Mouse (Mus musculus): ENCODE results near the gene Spryd4. TPM values are rescaled to one million over a fixed set of nuclear protein-coding genes. Genes with fewer than 3 reads are reported as not detected.
"Not testable (repeated sequence)": the region's sequence is repeated elsewhere in the genome, so short reads cannot be mapped to it uniquely, and the experiment has no call there.

Spryd4 gene
- polyA plus RNA-seq, 1 experiment from 2014 or later: 16.8 TPM

DNA sequence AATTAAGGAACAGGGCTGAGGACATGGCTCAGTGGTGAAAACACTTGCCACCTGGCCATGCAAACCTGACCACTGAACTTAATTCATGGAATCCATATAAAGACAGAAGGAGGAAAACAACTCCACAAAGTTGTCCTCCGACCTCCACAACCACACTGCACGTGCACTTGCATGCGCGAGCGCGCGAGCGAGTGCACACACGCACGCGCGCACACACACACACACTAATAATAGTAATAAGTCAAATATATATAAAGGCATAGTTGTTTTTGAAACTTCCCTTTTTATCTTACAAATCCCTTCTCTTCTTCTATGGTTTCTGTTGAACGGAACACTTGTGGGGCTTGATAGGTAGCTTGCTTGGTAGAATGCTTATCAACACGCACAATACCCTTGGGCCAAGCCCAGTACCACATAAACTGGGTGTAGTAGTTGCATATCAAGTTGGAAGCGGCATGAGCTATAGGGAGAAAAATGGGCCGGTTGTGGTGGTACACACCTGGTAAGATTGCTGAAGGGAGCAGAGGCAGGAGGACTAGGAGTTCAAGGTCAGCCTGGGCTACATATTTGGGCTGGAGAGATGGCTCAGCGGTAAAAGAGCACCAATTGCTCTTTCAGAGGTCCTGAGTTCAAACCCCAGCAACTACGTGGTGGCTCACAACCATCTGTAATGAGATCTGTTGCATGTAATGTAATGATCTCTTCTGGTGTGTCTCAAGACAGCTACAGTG lies 6.9 kb upstream of the Spryd4 start:
- Histone ChIP-seq H3K36me3 (ENCODE audit: control insufficient read depth, insufficient read depth, low read length) (no peaks in the 10 kb centered on the region), H3K4me3 (replicated peaks; ENCODE audit: low read depth, low read length) (no peak overlapping the region), H3K9me3 (ENCODE audit: control insufficient read depth, low read length) (no peaks in the 10 kb centered on the region), H3K27me3 (ENCODE audit: control insufficient read depth, insufficient read depth, low read length) (no peaks in the 10 kb centered on the region), H3K4me2 (ENCODE audit: low read length) (no peak overlapping the region), H3K27ac (replicated peaks; ENCODE audit: low read depth, low read length) (no peak overlapping the region), H3K4me1 (ENCODE audit: control insufficient read depth, insufficient read depth, low read length) (no peaks in the 10 kb centered on the region), H3K9ac (replicated peaks; ENCODE audit: low read length) (no peak overlapping the region)
- WGBS: 94% methylated on average over 18 of the region's 18 CpGs
- no peak for ATAC-seq (ENCODE audit: low FRiP score, low TSS enrichment)
- no peak for DNase-seq

DNA sequence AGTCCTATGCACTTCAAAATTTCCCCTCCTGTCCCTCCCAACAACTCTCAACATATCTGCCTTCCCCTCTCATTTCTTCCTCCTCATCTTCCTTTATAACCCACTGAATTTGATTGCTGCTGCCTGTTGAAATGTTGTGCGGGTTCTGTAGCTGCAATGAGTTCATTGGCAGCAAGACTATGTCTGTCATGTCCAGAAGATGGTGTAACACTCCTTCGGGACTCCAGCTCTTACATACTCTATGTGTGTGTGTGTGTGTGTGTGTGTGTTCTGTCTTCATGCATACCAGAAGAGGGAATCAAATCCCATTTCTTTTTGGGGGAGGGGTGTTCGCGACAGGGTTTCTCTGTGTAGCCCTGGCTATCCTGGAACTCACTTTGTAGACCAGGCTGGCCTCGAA lies 3.4 kb upstream of the Spryd4 start:
- no peak overlapping the region for H3K27ac ChIP-seq (replicated peaks; ENCODE audit: low read depth, low read length)
- 90% methylated on average over 5 of the region's 5 CpGs for WGBS
- H3K4me3 ChIP-seq (replicated peaks; ENCODE audit: low read depth, low read length): no peak overlapping the region
- H3K9me3 ChIP-seq (ENCODE audit: control insufficient read depth, low read length): no peaks in the 10 kb centered on the region
- DNase-seq (no peak), ATAC-seq (ENCODE audit: low FRiP score, low TSS enrichment) (no peak)
- no peaks in the 10 kb centered on the region for H3K36me3 ChIP-seq (ENCODE audit: control insufficient read depth, insufficient read depth, low read length)
- peaks cover 5% of the 10 kb centered on the region for H3K4me1 ChIP-seq (ENCODE audit: control insufficient read depth, insufficient read depth, low read length)
- H3K9ac ChIP-seq (replicated peaks; ENCODE audit: low read length): no peak overlapping the region
- H3K27me3 ChIP-seq (ENCODE audit: control insufficient read depth, insufficient read depth, low read length): no peaks in the 10 kb centered on the region
- no peak overlapping the region for H3K4me2 ChIP-seq (ENCODE audit: low read length)

DNA sequence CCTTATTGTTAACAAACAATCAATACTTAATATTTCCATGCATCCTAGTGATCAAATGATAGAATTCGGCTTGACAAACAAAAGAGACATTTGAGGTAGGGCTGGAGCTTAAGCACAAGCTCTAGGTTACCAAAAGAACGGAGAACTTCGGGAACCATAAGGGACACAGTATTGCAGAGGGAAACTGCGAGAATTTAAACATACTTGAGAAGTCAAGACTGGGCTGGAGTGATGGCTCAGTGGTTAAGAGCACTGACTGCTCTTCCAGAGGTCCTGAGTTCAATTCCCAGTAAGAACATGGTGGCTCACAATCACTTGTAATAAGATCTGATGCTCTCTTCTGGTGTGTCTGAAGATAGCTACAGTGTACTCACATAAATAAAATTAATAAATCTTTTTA lies 2.5 kb upstream of the Spryd4 start:
- not testable (repeated sequence) for H3K9ac ChIP-seq (replicated peaks; ENCODE audit: low read length); H3K4me2 ChIP-seq (ENCODE audit: low read length); H3K9me3 ChIP-seq (ENCODE audit: control insufficient read depth, low read length); H3K36me3 ChIP-seq (ENCODE audit: control insufficient read depth, insufficient read depth, low read length); DNase-seq; ATAC-seq (ENCODE audit: low FRiP score, low TSS enrichment); H3K27me3 ChIP-seq (ENCODE audit: control insufficient read depth, insufficient read depth, low read length); H3K4me1 ChIP-seq (ENCODE audit: control insufficient read depth, insufficient read depth, low read length); H3K4me3 ChIP-seq (replicated peaks; ENCODE audit: low read depth, low read length); H3K27ac ChIP-seq (replicated peaks; ENCODE audit: low read depth, low read length)
- 91% methylated on average over 4 of the region's 4 CpGs for WGBS

DNA sequence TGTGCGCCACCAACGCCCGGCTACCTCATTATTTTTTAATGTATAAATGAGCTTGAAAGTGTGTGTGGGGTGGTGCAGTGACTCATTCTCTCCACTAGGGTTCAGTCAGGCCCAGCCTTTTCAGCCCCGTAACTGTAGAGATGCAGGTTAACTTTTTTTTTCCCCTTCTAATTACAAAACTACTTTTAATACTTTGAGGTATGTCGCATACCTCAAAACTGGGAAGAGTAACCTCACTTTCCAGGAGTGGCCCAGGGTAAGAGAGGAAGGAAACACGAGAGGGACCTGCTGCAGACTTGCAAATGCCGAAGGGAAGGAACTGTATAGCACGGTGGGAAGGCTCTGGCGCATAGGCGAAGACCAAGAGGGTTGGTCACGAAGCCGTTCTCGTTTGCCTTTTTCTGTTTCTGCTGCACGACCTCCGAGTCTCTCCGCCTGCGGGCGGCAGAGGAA lies 1.3 kb upstream of the Spryd4 start:
- Histone ChIP-seq H3K4me3 (replicated peaks; ENCODE audit: low read depth, low read length) (0 out of 2 replicates have a peak overlapping the region, but pooled peaks have one; percentile 6), H3K9ac (replicated peaks; ENCODE audit: low read length) (0 out of 2 replicates have a peak overlapping the region, but pooled peaks have one; percentile 24), H3K36me3 (ENCODE audit: control insufficient read depth, insufficient read depth, low read length) (no peaks in the 10 kb centered on the region), H3K9me3 (ENCODE audit: control insufficient read depth, low read length) (no peaks in the 10 kb centered on the region), H3K4me1 (ENCODE audit: control insufficient read depth, insufficient read depth, low read length) (peaks cover 5% of the 10 kb centered on the region), H3K4me2 (ENCODE audit: low read length) (peak overlapping the region; percentile 45), H3K27ac (replicated peaks; ENCODE audit: low read depth, low read length) (no peak overlapping the region), H3K27me3 (ENCODE audit: control insufficient read depth, insufficient read depth, low read length) (no peaks in the 10 kb centered on the region)
- ATAC-seq (ENCODE audit: low FRiP score, low TSS enrichment): no peak
- peak; percentile 77 for DNase-seq
- under 1% methylated on average over 18 of the region's 18 CpGs for WGBS

DNA sequence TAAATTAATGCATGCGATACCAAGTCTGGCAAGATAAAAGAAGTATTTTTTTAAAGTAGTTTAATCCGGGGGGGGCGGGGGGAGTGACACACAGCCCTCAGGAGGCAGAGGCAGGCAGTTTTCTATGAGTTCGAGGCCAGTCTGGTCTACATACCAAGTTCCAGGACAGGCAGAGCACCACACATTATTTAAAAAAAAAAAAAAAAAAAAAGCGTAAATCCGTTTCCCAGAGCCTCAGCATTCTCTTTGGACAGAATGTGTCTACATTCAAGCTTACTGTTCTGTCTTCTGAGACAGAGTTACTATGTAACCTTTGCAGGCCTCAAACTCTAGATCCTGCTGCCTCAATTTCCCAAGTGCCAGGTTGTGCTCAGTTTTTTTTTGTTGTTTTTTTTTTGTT lies 541 bp upstream of the Spryd4 start:
- peak overlapping the region; percentile 47 for H3K4me3 ChIP-seq (replicated peaks; ENCODE audit: low read depth, low read length)
- 0 out of 2 replicates have a peak overlapping the region, but pooled peaks have one; percentile 42 for H3K27ac ChIP-seq (replicated peaks; ENCODE audit: low read depth, low read length)
- no peaks in the 10 kb centered on the region for H3K36me3 ChIP-seq (ENCODE audit: control insufficient read depth, insufficient read depth, low read length)
- peak; percentile 4 for DNase-seq
- peaks cover 5% of the 10 kb centered on the region for H3K4me1 ChIP-seq (ENCODE audit: control insufficient read depth, insufficient read depth, low read length)
- no peaks in the 10 kb centered on the region for H3K27me3 ChIP-seq (ENCODE audit: control insufficient read depth, insufficient read depth, low read length)
- ATAC-seq (ENCODE audit: low FRiP score, low TSS enrichment): 0 out of 2 replicates have a peak, but pooled peaks have one; percentile 6
- peak overlapping the region; percentile 81 for H3K4me2 ChIP-seq (ENCODE audit: low read length)
- WGBS: 52% methylated on average over 6 of the region's 6 CpGs
- peak overlapping the region; percentile 53; the same call in 1 of the 2 replicates for H3K9ac ChIP-seq (replicated peaks; ENCODE audit: low read length)
- no peaks in the 10 kb centered on the region for H3K9me3 ChIP-seq (ENCODE audit: control insufficient read depth, low read length)

DNA sequence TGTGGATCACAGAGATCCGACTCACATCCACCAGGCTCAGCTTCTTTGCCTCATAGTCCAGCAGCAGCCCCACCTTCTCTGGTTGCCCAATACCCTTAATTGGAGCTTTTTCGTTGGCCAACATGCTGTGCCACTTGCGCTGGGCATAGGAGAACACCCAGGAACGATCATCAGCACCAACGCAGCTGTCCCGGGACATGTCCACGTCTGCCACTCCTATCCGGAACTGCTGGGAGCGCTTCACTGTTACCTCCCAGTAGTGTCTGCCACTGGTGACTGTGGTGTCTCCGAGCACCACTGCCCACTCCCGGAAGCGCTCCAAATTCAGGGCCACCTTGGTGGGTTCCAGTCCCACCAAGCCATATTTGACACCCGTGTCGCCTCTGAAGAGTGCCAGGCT lies 653 bp downstream of the Spryd4 start:
- H3K36me3 ChIP-seq (ENCODE audit: control insufficient read depth, insufficient read depth, low read length): no peaks in the 10 kb centered on the region
- H3K27me3 ChIP-seq (ENCODE audit: control insufficient read depth, insufficient read depth, low read length): no peaks in the 10 kb centered on the region
- DNase-seq: no peak
- peak overlapping the region; percentile 53 for H3K9ac ChIP-seq (replicated peaks; ENCODE audit: low read length)
- peak overlapping the region; percentile 81 for H3K4me2 ChIP-seq (ENCODE audit: low read length)
- peak; percentile 34; the same call in 1 of the 2 replicates for ATAC-seq (ENCODE audit: low FRiP score, low TSS enrichment)
- peaks cover 5% of the 10 kb centered on the region for H3K4me1 ChIP-seq (ENCODE audit: control insufficient read depth, insufficient read depth, low read length)
- 30% methylated on average over 14 of the region's 14 CpGs for WGBS
- no peak overlapping the region for H3K27ac ChIP-seq (replicated peaks; ENCODE audit: low read depth, low read length)
- peak overlapping the region; percentile 47 for H3K4me3 ChIP-seq (replicated peaks; ENCODE audit: low read depth, low read length)
- no peaks in the 10 kb centered on the region for H3K9me3 ChIP-seq (ENCODE audit: control insufficient read depth, low read length)

DNA sequence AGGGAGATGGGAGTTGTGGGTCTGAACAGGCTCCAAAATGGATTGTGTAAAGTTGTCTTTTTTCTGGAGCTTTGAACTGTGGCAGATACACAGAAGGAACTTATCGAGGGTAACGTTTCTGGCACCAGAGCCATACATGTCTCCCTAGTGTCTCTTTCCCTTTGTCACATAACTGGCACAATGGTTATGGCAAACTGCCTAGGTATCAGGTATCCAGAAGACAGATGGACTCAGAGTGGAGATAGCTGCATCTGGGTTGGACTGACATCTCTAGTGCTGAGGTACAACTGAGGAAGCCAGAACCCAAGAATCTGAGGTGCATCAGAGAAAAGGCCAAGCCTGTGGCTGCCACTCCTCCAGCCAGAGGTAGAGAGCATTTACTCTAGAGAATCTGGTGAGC lies 1.5 kb downstream of the Spryd4 start:
- 97% methylated on average over 2 of the region's 2 CpGs for WGBS
- H3K4me3 ChIP-seq (replicated peaks; ENCODE audit: low read depth, low read length): no peak overlapping the region
- H3K9me3 ChIP-seq (ENCODE audit: control insufficient read depth, low read length): no peaks in the 10 kb centered on the region
- H3K27ac ChIP-seq (replicated peaks; ENCODE audit: low read depth, low read length): no peak overlapping the region
- DNase-seq (no peak), ATAC-seq (ENCODE audit: low FRiP score, low TSS enrichment) (no peak)
- H3K27me3 ChIP-seq (ENCODE audit: control insufficient read depth, insufficient read depth, low read length): no peaks in the 10 kb centered on the region
- H3K9ac ChIP-seq (replicated peaks; ENCODE audit: low read length): no peak overlapping the region
- H3K36me3 ChIP-seq (ENCODE audit: control insufficient read depth, insufficient read depth, low read length): no peaks in the 10 kb centered on the region
- H3K4me2 ChIP-seq (ENCODE audit: low read length): no peak overlapping the region; the same call in 1 of the 2 replicates
- H3K4me1 ChIP-seq (ENCODE audit: control insufficient read depth, insufficient read depth, low read length): peaks cover 5% of the 10 kb centered on the region

DNA sequence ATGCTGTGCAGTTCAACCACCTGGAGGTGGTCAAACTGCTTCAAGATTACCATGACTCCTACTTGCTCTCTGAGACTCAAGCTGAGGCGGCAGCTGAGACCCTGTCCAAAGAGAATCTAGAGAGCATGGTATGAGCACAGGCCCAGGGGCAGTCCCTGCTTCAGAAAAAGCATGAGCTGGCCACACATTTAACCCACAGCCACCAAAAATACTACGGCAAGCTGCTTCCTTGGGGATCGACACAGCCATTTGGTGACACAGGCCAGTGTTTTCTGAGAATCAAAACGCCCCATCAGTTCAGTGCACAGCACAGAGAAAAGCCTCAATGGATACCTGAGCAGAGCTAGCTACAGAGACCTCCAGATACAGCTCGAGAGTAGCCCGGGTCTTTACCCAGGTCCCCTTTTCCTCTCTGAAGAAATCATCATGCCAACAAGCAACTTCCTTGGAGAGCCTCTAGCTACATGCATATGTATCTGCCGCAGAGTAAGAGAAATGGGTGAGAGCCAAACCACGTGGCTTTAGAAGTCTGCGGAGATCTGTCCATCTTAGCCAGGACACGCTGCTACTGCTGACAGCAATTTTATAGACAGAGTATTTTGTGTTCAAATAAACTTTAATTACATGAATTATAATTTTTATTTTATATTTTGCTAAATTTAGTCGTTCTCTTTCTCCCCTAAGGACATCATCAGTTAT lies 2.1 kb downstream of the Spryd4 start:
- Histone ChIP-seq H3K9ac (replicated peaks; ENCODE audit: low read length) (no peak overlapping the region), H3K9me3 (ENCODE audit: control insufficient read depth, low read length) (no peaks in the 10 kb centered on the region), H3K27me3 (ENCODE audit: control insufficient read depth, insufficient read depth, low read length) (no peaks in the 10 kb centered on the region), H3K4me1 (ENCODE audit: control insufficient read depth, insufficient read depth, low read length) (peaks cover 5% of the 10 kb centered on the region), H3K4me3 (replicated peaks; ENCODE audit: low read depth, low read length) (no peak overlapping the region), H3K27ac (replicated peaks; ENCODE audit: low read depth, low read length) (no peak overlapping the region), H3K36me3 (ENCODE audit: control insufficient read depth, insufficient read depth, low read length) (no peaks in the 10 kb centered on the region), H3K4me2 (ENCODE audit: low read length) (no peak overlapping the region)
- DNase-seq (no peak), ATAC-seq (ENCODE audit: low FRiP score, low TSS enrichment) (no peak)
- 94% methylated on average over 11 of the region's 11 CpGs for WGBS

All from midbrain, embryonic 14.5 days (tissue).